Mouse (Mus musculus) layer of hippocampus, postnatal 10 days (tissue): ENCODE results near the gene H2-M5. TPM values are rescaled to one million over a fixed set of nuclear protein-coding genes. Genes with fewer than 3 reads are reported as not detected.
"Not testable (repeated sequence)": the region's sequence is repeated elsewhere in the genome, so short reads cannot be mapped to it uniquely, and the experiment has no call there.

Experiments
- DNase-seq, 2 experiments: peaks; one replicate each; pipeline ENCODE4 v3.0.0; 2021; ENCODE audit warnings: low spot score in 2 of 2
- total RNA-seq, 2 experiments: library from RNA; stranded (reverse); gene quantifications; 2 replicates each; pipeline ENCODE4 v1.2.3; 2021

Gene H2-M5
- total RNA-seq, 2 experiments from 2014 or later, result 3.2 to 3.7 TPM

- DNase-seq, result no peak
These were observed 5.2 kb upstream of the H2-M5 start for GRCm38 (mm10) chr17:36994528-36994927.

GRCm38 (mm10) chr17:36993770-36994325 lies 4.5 kb upstream of the H2-M5 start:
- DNase-seq, result no peak

- DNase-seq, result no peak
These were observed 3.2 kb upstream of the H2-M5 start for GRCm38 (mm10) chr17:36992336-36993104.

- not testable (repeated sequence) for DNase-seq
These were observed 1.3 kb upstream of the H2-M5 start for GRCm38 (mm10) chr17:36990630-36991029.

- DNase-seq, result no peak
These were observed 862 bp downstream of the H2-M5 start for GRCm38 (mm10) chr17:36988475-36988874.

GRCm38 (mm10) chr17:36982253-36983155 lies 6.8 kb downstream of the H2-M5 start:
- no peak for DNase-seq

- DNase-seq, result no peak
These were observed 7.5 kb downstream of the H2-M5 start for GRCm38 (mm10) chr17:36981845-36982244.

- DNase-seq, result no peak
These were observed 8.0 kb downstream of the H2-M5 start, which contains the start of gene 2410137M14Rik for GRCm38 (mm10) chr17:36981221-36981813. Gene 2410137M14Rik (minus strand): TSS chr17:36981237.

- DNase-seq, result no peak
These were observed 16.0 kb downstream of the H2-M5 start for GRCm38 (mm10) chr17:36973271-36973787.

GRCm38 (mm10) chr17:36972791-36973190 lies 16.5 kb downstream of the H2-M5 start:
- DNase-seq, result no peak

- no peak for DNase-seq
These were observed 18.0 kb downstream of the H2-M5 start for GRCm38 (mm10) chr17:36971172-36971850.

- DNase-seq, result no peak
These were observed 18.9 kb downstream of the H2-M5 start for GRCm38 (mm10) chr17:36970316-36970890.

GRCm38 (mm10) chr17:36966875-36967274 lies 22.5 kb downstream of the H2-M5 start:
- DNase-seq, result no peak

- no peak for DNase-seq
These were observed 28.2 kb downstream of the H2-M5 start for GRCm38 (mm10) chr17:36961125-36961524.

GRCm38 (mm10) chr17:36958884-36959283 lies 30.5 kb downstream of the H2-M5 start:
- DNase-seq, result no peak

- DNase-seq, result peak; percentile 90 to 94
These were observed 31.2 kb downstream of the H2-M5 start, which contains the start of the genes Znrd1 and Znrd1as for GRCm38 (mm10) chr17:36957999-36958743. Gene Znrd1 (minus strand): TSS chr17:36958559. Gene Znrd1as (plus strand): TSS chr17:36958592.

GRCm38 (mm10) chr17:36953062-36953461 lies 36.3 kb downstream of the H2-M5 start:
- no peak for DNase-seq

GRCm38 (mm10) chr17:36952631-36953030 lies 36.7 kb downstream of the H2-M5 start:
- DNase-seq, result no peak
